Mouse (Mus musculus) layer of hippocampus, adult 18-20 months (tissue): ENCODE measurements at regions not wholly inside any gene's neighbourhood (a gene's known extent, or its start where the extent isn't known, plus 50 kb on each side); places are given as distances from the start of the nearest gene placed in this dataset.

Source experiments
- DNase-seq, 2 experiments: peaks; one replicate each; pipeline ENCODE4 v3.0.0; 2022; ENCODE audit warnings: low spot score in 2 of 2

GRCm38 (mm10) chr13:37562652-37563051 is 215.5 kb upstream of the Rreb1 start:
- DNase-seq: no peak

- DNase-seq: no peak
These were observed 209.1 kb upstream of the Rreb1 start for GRCm38 (mm10) chr13:37569051-37569450.

GRCm38 (mm10) chr13:37569486-37569885 is 208.7 kb upstream of the Rreb1 start:
- DNase-seq: no peak

GRCm38 (mm10) chr13:37572983-37573382 is 205.2 kb upstream of the Rreb1 start:
- DNase-seq: no peak

GRCm38 (mm10) chr13:37579231-37579630 is 199.0 kb upstream of the Rreb1 start:
- DNase-seq: no peak

- peak in 1 of 2 experiments; percentile 19 for DNase-seq
These were observed 198.4 kb upstream of the Rreb1 start for GRCm38 (mm10) chr13:37579775-37580174.

GRCm38 (mm10) chr13:37580806-37581205 is 197.4 kb upstream of the Rreb1 start:
- DNase-seq: no peak

GRCm38 (mm10) chr13:37581374-37581773 is 196.8 kb upstream of the Rreb1 start:
- DNase-seq: no peak

GRCm38 (mm10) chr13:37585476-37585875 is 192.7 kb upstream of the Rreb1 start:
- DNase-seq: no peak

- DNase-seq: no peak
These were observed 191.7 kb upstream of the Rreb1 start for GRCm38 (mm10) chr13:37586511-37586910.

- DNase-seq: no peak
These were observed 190.3 kb upstream of the Rreb1 start for GRCm38 (mm10) chr13:37587911-37588310.

GRCm38 (mm10) chr13:37588528-37589176 is 189.5 kb upstream of the Rreb1 start:
- no peak for DNase-seq

GRCm38 (mm10) chr13:37592149-37592548 is 186.1 kb upstream of the Rreb1 start:
- DNase-seq: no peak

- DNase-seq: no peak
These were observed 183.0 kb upstream of the Rreb1 start for GRCm38 (mm10) chr13:37595196-37595595.

- DNase-seq: no peak
These were observed 180.6 kb upstream of the Rreb1 start for GRCm38 (mm10) chr13:37597575-37597974.

- DNase-seq: no peak
These were observed 179.9 kb upstream of the Rreb1 start for GRCm38 (mm10) chr13:37598165-37598775.

GRCm38 (mm10) chr13:37599679-37600078 is 178.5 kb upstream of the Rreb1 start:
- DNase-seq: no peak

GRCm38 (mm10) chr13:37600172-37600571 is 178.0 kb upstream of the Rreb1 start:
- DNase-seq: no peak

GRCm38 (mm10) chr13:37601068-37601467 is 177.1 kb upstream of the Rreb1 start:
- no peak for DNase-seq

- DNase-seq: no peak
These were observed 175.9 kb upstream of the Rreb1 start for GRCm38 (mm10) chr13:37602256-37602655.

GRCm38 (mm10) chr13:37603226-37603994 is 174.8 kb upstream of the Rreb1 start:
- no peak for DNase-seq

- no peak for DNase-seq
These were observed 171.9 kb upstream of the Rreb1 start for GRCm38 (mm10) chr13:37606250-37606649.
